Mouse (Mus musculus): ENCODE measurements around the gene Vsx2.

Gene Vsx2

GRCm38 (mm10) chr12:84569336-84569970, at the start of gene Vsx2:
Gene Vsx2, plus strand, starts transcription at chr12:84569762.
- CTCF ChIA-PET, result interaction anchor here (0.6 to 3.7 kb wide), 15 partner anchors 9 to 85 kb away, joined by 3 to 28 read pairs (median 4); no protein-coding TSS in a partner anchor

GRCm38 (mm10) chr12:84523728-84524127, 45.8 kb upstream of the Vsx2 start:
- ChIA-PET POLR2A (interaction anchor here in 2 of 4 experiments (0.6 to 2.9 kb wide), 7 partner anchors 11 to 481 kb away, joined by 3 to 13 read pairs (median 3); partner anchors contain the start of gene Ptgr2 (in 1 of the 2)), CTCF (interaction anchor here in 2 of 4 experiments (0.6 to 1.4 kb wide), 3 partner anchors 31 to 186 kb away, joined by 3 read pairs; no protein-coding TSS in a partner anchor)

More at GRCm38 (mm10) chr12:84569336-84569970, at the start of gene Vsx2:
- POLR2A ChIA-PET, result interaction anchor here in 3 of 4 experiments (0.5 to 3.8 kb wide), 23 partner anchors 9 to 293 kb away, joined by 3 to 11 read pairs (median 4); partner anchors contain the start of genes Abcd4 (in 1 of the 3), Aldh6a1 (in 1 of the 3), Lin52 (in 1 of the 3) and Rnf113a2 (in 1 of the 3)

GRCm38 (mm10) chr12:84524147-84525050, 45.2 kb upstream of the Vsx2 start:
- POLR2A ChIA-PET, result interaction anchor here in 2 of 4 experiments (0.6 to 2.9 kb wide), 15 partner anchors 8 to 239 kb away, joined by 3 to 13 read pairs (median 4); partner anchors contain the start of gene Ptgr2 (in 1 of the 2)

GRCm38 (mm10) chr12:84525422-84525821, 44.1 kb upstream of the Vsx2 start:
- ChIA-PET POLR2A (interaction anchor here in 3 of 4 experiments (0.5 to 2.9 kb wide), 15 partner anchors 9 to 364 kb away, joined by 3 to 13 read pairs (median 4); no protein-coding TSS in a partner anchor), CTCF (interaction anchor here in 3 of 4 experiments (1.3 to 1.5 kb wide), 3 partner anchors 9 to 64 kb away, joined by 4 to 5 read pairs (median 5); no protein-coding TSS in a partner anchor)

More at GRCm38 (mm10) chr12:84524147-84525050, 45.2 kb upstream of the Vsx2 start:
- CTCF ChIA-PET, result interaction anchor here (0.6 to 1.5 kb wide), 6 partner anchors 8 to 266 kb away, joined by 3 to 13 read pairs (median 4); no protein-coding TSS in a partner anchor

- ChIA-PET POLR2A (no interaction called here), CTCF (no interaction called here)
Observed at GRCm38 (mm10) chr12:84530426-84530825, 39.1 kb upstream of the Vsx2 start.

- ChIA-PET POLR2A (interaction anchor here in 2 of 4 experiments (0.6 to 0.8 kb wide), 2 partner anchors 19 to 82 kb away, joined by 3 to 4 read pairs; partner anchors contain the start of gene Aldh6a1 (in 1 of the 2)), CTCF (no interaction called here)
Observed at GRCm38 (mm10) chr12:84531906-84532829, 37.4 kb upstream of the Vsx2 start.

- ChIA-PET POLR2A (interaction anchor here in 2 of 4 experiments (0.6 to 0.8 kb wide), 2 partner anchors 18 to 82 kb away, joined by 3 to 4 read pairs; partner anchors contain the start of gene Aldh6a1 (in 1 of the 2)), CTCF (no interaction called here)
Observed at GRCm38 (mm10) chr12:84532830-84533199, 36.7 kb upstream of the Vsx2 start.

GRCm38 (mm10) chr12:84533706-84534486, 35.7 kb upstream of the Vsx2 start:
- CTCF ChIA-PET, result interaction anchor here in 3 of 4 experiments (0.5 to 1.2 kb wide), 8 partner anchors 8 to 623 kb away, joined by 3 to 6 read pairs (median 4); no protein-coding TSS in a partner anchor
- POLR2A ChIA-PET, result interaction anchor here (0.6 to 2.4 kb wide), 26 partner anchors 8 to 1913 kb away, joined by 3 to 13 read pairs (median 3); partner anchors contain the start of genes Aldh6a1 (in 2 of the 4), Lin52 (in 2 of the 4), Vsx2 (in 1 of the 4) and Zfp410 (in 1 of the 4)

GRCm38 (mm10) chr12:84539537-84539936, 30.0 kb upstream of the Vsx2 start:
- ChIA-PET CTCF (interaction anchor here (0.6 to 2.5 kb wide), 36 partner anchors 9 to 1119 kb away, joined by 3 to 14 read pairs (median 4); partner anchors contain the start of genes Vsx2 (in 2 of the 4), Aldh6a1 (in 1 of the 4), Ptgr2 (in 1 of the 4) and Rnf113a2 (in 1 of the 4)), POLR2A (interaction anchor here in 3 of 4 experiments (0.6 to 1.5 kb wide), 11 partner anchors 14 to 1346 kb away, joined by 3 to 6 read pairs (median 4); no protein-coding TSS in a partner anchor)

- CTCF ChIA-PET, result interaction anchor here in 3 of 4 experiments (0.6 to 2.3 kb wide), 6 partner anchors 14 to 797 kb away, joined by 3 to 17 read pairs (median 4); partner anchors contain the start of genes Arel1 (in 1 of the 3) and Fcf1 (in 1 of the 3)
Observed at GRCm38 (mm10) chr12:84541391-84541958, 28.1 kb upstream of the Vsx2 start.

GRCm38 (mm10) chr12:84546028-84546427, 23.5 kb upstream of the Vsx2 start:
- CTCF ChIA-PET, result interaction anchor here (0.7 to 2.0 kb wide), 12 partner anchors 9 to 216 kb away, joined by 3 to 8 read pairs (median 4); partner anchors contain the start of gene Abcd4 (in 1 of the 4)
- POLR2A ChIA-PET, result interaction anchor here in 3 of 4 experiments (0.6 to 1.8 kb wide), 7 partner anchors 9 to 68 kb away, joined by 3 to 6 read pairs (median 3); no protein-coding TSS in a partner anchor

More at GRCm38 (mm10) chr12:84541391-84541958, 28.1 kb upstream of the Vsx2 start:
- POLR2A ChIA-PET, result interaction anchor here in 2 of 4 experiments (0.8 to 1.7 kb wide), 7 partner anchors 11 to 90 kb away, joined by 3 to 6 read pairs (median 4); partner anchors contain the start of genes Aldh6a1 (in 1 of the 2) and Lin52 (in 1 of the 2)

GRCm38 (mm10) chr12:84546577-84547085, 22.9 kb upstream of the Vsx2 start:
- ChIA-PET CTCF (interaction anchor here in 3 of 4 experiments (1.2 to 2.2 kb wide), 3 partner anchors 8 to 43 kb away, joined by 3 to 6 read pairs (median 3); no protein-coding TSS in a partner anchor), POLR2A (interaction anchor here in 1 of 4 experiments (0.7 to 1.3 kb wide), 2 partner anchors 27 to 95 kb away, joined by 3 to 4 read pairs; partner anchors contain the start of genes Aldh6a1 and Lin52)

- ChIA-PET POLR2A (interaction anchor here in 2 of 4 experiments (0.6 to 2.0 kb wide), 5 partner anchors 14 to 95 kb away, joined by 3 to 6 read pairs (median 3); no protein-coding TSS in a partner anchor), CTCF (interaction anchor here in 3 of 4 experiments (0.5 to 2.2 kb wide), 8 partner anchors 8 to 198 kb away, joined by 3 to 15 read pairs (median 6); partner anchors contain the start of gene Vsx2 (in 1 of the 3))
Observed at GRCm38 (mm10) chr12:84548251-84548650, 21.3 kb upstream of the Vsx2 start.

GRCm38 (mm10) chr12:84555218-84555617, 14.3 kb upstream of the Vsx2 start:
- ChIA-PET CTCF (interaction anchor here (0.5 to 1.6 kb wide), 13 partner anchors 8 to 684 kb away, joined by 3 to 6 read pairs (median 3); no protein-coding TSS in a partner anchor), POLR2A (interaction anchor here in 3 of 4 experiments (0.5 to 3.1 kb wide), 11 partner anchors 10 to 239 kb away, joined by 3 to 11 read pairs (median 3); partner anchors contain the start of genes Vsx2 (in 2 of the 3), Isca2 (in 1 of the 3), Npc2 (in 1 of the 3) and Zfp410 (in 1 of the 3))
